Mouse (Mus musculus) megakaryocyte, adult 5-6 weeks (primary cell): ENCODE results near the gene Smim20. TPM values are rescaled to one million over a fixed set of nuclear protein-coding genes. Genes with fewer than 3 reads are reported as not detected.
A peak's percentile ranks its signal among the peaks of the same experiment; 100 is the strongest.

Source experiments
- ATAC-seq: 2 replicates; pipeline ENCODE4 v1.8.0; 2016; ENCODE audit warnings: mild to moderate bottlenecking, inconsistent platforms; ENCODE audit not compliant: poor library complexity, severe bottlenecking
- total RNA-seq, 2 experiments: library from RNA; stranded (forward) in 1 of 2; stranded (reverse) in 1 of 2; fragments of 153-499, 151-499 nt in 1 of 2; fragments of 221-1000, 200-1000 nt in 1 of 2; gene quantifications; 2 replicates each; pipeline versions ENCODE4 v1.2.3 to v1.2.4; 2015 to 2017

Gene Smim20
- total RNA-seq (2015): 67.6 and 71.7 TPM in 2 replicates
- total RNA-seq (2017): 43.3 and 55.5 TPM in 2 replicates

- ATAC-seq: peak; percentile 98
Measured at GRCm38 (mm10) chr5:53266931-53267853, at the start of gene Smim20. Smim20 (plus strand) TSS chr5:53267083.

GRCm38 (mm10) chr5:53225434-53225833, 41.4 kb upstream of the Smim20 start:
- ATAC-seq: no peak

- no peak for ATAC-seq
Measured at GRCm38 (mm10) chr5:53230560-53230959, 36.3 kb upstream of the Smim20 start.

GRCm38 (mm10) chr5:53235551-53235950, 31.3 kb upstream of the Smim20 start:
- ATAC-seq: no peak

- ATAC-seq: no peak
Measured at GRCm38 (mm10) chr5:53236136-53236535, 30.7 kb upstream of the Smim20 start.

- ATAC-seq: no peak
Measured at GRCm38 (mm10) chr5:53236749-53237148, 30.1 kb upstream of the Smim20 start.

- no peak for ATAC-seq
Measured at GRCm38 (mm10) chr5:53238761-53239160, 28.1 kb upstream of the Smim20 start.

GRCm38 (mm10) chr5:53239189-53239588, 27.7 kb upstream of the Smim20 start:
- no peak for ATAC-seq

- ATAC-seq: no peak
Measured at GRCm38 (mm10) chr5:53239831-53240440, 26.9 kb upstream of the Smim20 start.

GRCm38 (mm10) chr5:53241109-53241508, 25.8 kb upstream of the Smim20 start:
- no peak for ATAC-seq

GRCm38 (mm10) chr5:53241963-53242362, 24.9 kb upstream of the Smim20 start:
- no peak for ATAC-seq

GRCm38 (mm10) chr5:53242865-53243499, 23.9 kb upstream of the Smim20 start:
- no peak for ATAC-seq

- ATAC-seq: no peak
Measured at GRCm38 (mm10) chr5:53243933-53244332, 22.9 kb upstream of the Smim20 start.

- no peak for ATAC-seq
Measured at GRCm38 (mm10) chr5:53248499-53248898, 18.4 kb upstream of the Smim20 start.

- ATAC-seq: no peak
Measured at GRCm38 (mm10) chr5:53249431-53250061, 17.3 kb upstream of the Smim20 start.

GRCm38 (mm10) chr5:53254154-53254553, 12.7 kb upstream of the Smim20 start:
- ATAC-seq: no peak

- no peak for ATAC-seq
Measured at GRCm38 (mm10) chr5:53254821-53255220, 12.1 kb upstream of the Smim20 start.

- ATAC-seq: no peak
Measured at GRCm38 (mm10) chr5:53258038-53258786, 8.7 kb upstream of the Smim20 start.

GRCm38 (mm10) chr5:53259894-53260293, 7.0 kb upstream of the Smim20 start:
- ATAC-seq: no peak

- no peak for ATAC-seq
Measured at GRCm38 (mm10) chr5:53261999-53262398, 4.9 kb upstream of the Smim20 start.
